Mouse (Mus musculus) erythroblast, adult 5-6 weeks (primary cell): ENCODE results near the gene Mmp27. TPM values are rescaled to one million over a fixed set of nuclear protein-coding genes. Genes with fewer than 3 reads are reported as not detected.

Source experiments
- ATAC-seq: replicated peaks from 2 replicates; pipeline ENCODE4 v1.8.0; 2016; ENCODE audit warnings: moderate number of reproducible peaks, mild to moderate bottlenecking, moderate TSS enrichment, inconsistent platforms; ENCODE audit not compliant: poor library complexity, low FRiP score, severe bottlenecking
- total RNA-seq, 2 experiments: library from RNA; stranded (forward) in 1 of 2; stranded (reverse) in 1 of 2; fragments of 150-400 nt in 1 of 2; fragments of 200-764, 138-1000 nt in 1 of 2; gene quantifications; 2 replicates each; pipeline versions ENCODE4 v1.2.3 to v1.2.4; 2015 to 2017; ENCODE audit warnings: low replicate concordance in 2 of 2

Gene Mmp27
- total RNA-seq, 2 experiments from 2014 or later = 1.4 TPM; not detected in 1

DNA sequence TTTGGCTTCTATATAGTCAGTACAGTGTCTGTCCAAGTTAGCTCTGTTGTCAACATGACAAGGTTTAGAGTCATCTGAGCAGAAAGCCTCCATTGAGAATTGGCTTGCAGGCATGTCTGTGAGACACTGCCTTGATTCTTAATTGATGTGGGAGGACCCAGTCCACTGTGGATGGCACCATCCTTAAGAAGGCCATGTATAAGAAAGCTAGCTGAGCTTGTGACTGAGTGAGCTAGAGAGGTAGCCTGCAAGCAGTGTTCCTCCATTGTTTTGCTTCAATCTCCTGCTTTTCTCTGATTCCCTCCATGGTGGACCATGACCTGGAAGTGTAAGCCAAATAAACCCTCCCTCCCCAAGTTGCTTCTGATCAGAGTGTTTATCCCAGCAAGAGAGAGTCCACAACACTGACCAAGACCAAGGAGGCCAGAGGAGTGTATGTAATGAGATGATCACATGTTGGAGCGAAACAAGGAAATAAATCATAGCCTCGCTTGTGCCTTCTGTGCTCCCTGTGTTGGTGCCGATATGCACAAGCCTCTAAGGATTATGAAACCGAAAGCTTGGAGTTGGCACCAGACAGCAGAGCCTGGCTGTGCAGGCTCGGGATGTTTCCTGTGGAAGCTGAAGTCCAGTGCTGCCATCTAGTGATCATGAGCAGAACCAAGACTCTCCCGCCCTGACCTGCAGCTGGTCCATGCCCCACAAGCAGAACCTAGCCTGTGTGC, 23.8 kb downstream of the Mmp27 start:
- peak; percentile 64; the same call in 1 of the 2 replicates for ATAC-seq

- no peak for ATAC-seq
Measured at GRCm38 (mm10) chr9:7602982-7603742, 32.0 kb downstream of the Mmp27 start.

DNA sequence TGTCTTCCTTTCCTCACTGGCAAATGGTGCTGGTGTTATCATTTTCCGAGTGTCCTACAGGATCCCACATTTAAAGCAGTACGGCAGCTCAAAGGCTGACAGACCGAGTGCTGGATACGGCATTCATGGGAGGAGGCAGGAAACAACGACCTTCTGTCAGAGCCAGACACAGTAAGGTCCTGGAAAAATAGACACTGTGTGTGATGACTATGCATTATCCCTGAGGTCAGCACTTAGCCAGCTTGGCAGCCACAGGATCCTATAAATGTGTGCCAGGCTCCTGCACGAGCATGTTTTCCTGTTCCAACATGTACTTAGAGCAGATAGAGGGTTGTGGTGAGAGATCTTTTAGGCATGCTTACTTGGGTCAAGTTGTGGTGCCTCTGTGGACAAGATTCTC, 32.8 kb downstream of the Mmp27 start:
- ATAC-seq = no peak

GRCm38 (mm10) chr9:7605638-7606037, 34.4 kb downstream of the Mmp27 start:
- no peak for ATAC-seq

DNA sequence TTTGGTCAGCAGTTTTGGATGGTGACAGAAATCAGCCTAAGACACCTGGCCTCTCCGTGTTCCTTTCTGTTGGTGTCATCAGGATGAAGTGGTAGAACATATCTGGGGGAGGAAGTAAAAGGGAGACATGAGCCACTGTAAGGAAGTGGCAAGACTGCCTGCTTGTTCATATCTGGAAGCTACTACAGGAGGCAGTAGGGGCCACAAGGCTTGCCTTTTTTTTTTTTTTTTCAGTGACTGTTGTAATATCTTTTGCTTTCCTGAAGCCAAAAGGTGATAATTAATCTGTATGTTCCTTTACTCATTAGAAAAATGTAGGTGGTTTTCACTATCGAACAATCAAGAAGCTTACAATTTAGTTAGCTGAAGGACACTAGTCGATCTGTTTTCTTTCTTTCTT, 51.4 kb downstream of the Mmp27 start:
- ATAC-seq = no peak

- no peak for ATAC-seq
Measured at GRCm38 (mm10) chr9:7627931-7628330, 56.7 kb downstream of the Mmp27 start, which contains the start of gene Mmp20. Gene Mmp20, plus strand, starts transcription at chr9:7628231.

Other genes starting within 250 kb of the Mmp27 start
- not detected in 2 replicates for gene Mmp12, start 227.0 kb upstream of the Mmp27 start, total RNA-seq (2015; ENCODE audit: low replicate concordance)
- gene Mmp12, start 227.0 kb upstream of the Mmp27 start, total RNA-seq (2017; ENCODE audit: low replicate concordance) = not detected in 2 replicates
- gene Mmp1b, start 183.3 kb upstream of the Mmp27 start, total RNA-seq (2015; ENCODE audit: low replicate concordance) = not detected in 2 replicates
- gene Mmp1b, start 183.3 kb upstream of the Mmp27 start, total RNA-seq (2017; ENCODE audit: low replicate concordance) = not detected in 2 replicates
- not detected in 2 replicates for gene Mmp3, start 125.6 kb upstream of the Mmp27 start, total RNA-seq (2015; ENCODE audit: low replicate concordance)
- not detected in 2 replicates for gene Mmp3, start 125.6 kb upstream of the Mmp27 start, total RNA-seq (2017; ENCODE audit: low replicate concordance)
- not detected in 2 replicates for gene Mmp10, start 69.0 kb upstream of the Mmp27 start, total RNA-seq (2015; ENCODE audit: low replicate concordance)
- gene Mmp10, start 69.0 kb upstream of the Mmp27 start, total RNA-seq (2017; ENCODE audit: low replicate concordance) = not detected in 2 replicates
- 86.5 and 105 TPM in 2 replicates for gene Mmp8, start 12.9 kb upstream of the Mmp27 start, total RNA-seq (2015; ENCODE audit: low replicate concordance)
- gene Mmp8, start 12.9 kb upstream of the Mmp27 start, total RNA-seq (2017; ENCODE audit: low replicate concordance) = 75.7 and 88.3 TPM in 2 replicates
- gene Mmp20, start 56.8 kb downstream of the Mmp27 start, total RNA-seq (2015; ENCODE audit: low replicate concordance) = not detected in 2 replicates
- gene Mmp20, start 56.8 kb downstream of the Mmp27 start, total RNA-seq (2017; ENCODE audit: low replicate concordance) = not detected in 2 replicates
- gene Mmp7, start 120.7 kb downstream of the Mmp27 start, total RNA-seq (2015; ENCODE audit: low replicate concordance) = not detected in 2 replicates
- not detected in 2 replicates for gene Mmp7, start 120.7 kb downstream of the Mmp27 start, total RNA-seq (2017; ENCODE audit: low replicate concordance)
- 28.1 and 44.5 TPM in 2 replicates for gene Tmem123, start 192.6 kb downstream of the Mmp27 start, total RNA-seq (2015; ENCODE audit: low replicate concordance)
- 19.9 and 34.9 TPM in 2 replicates for gene Tmem123, start 192.6 kb downstream of the Mmp27 start, total RNA-seq (2017; ENCODE audit: low replicate concordance)